Mouse (Mus musculus) forebrain, embryonic 16.5 days (tissue): ENCODE measurements around the gene Mettl3. TPM values are rescaled to one million over a fixed set of nuclear protein-coding genes. Genes with fewer than 3 reads are reported as not detected.

ENCODE experiments used
- ATAC-seq: fragments of 200-750 bp; cut with Nextera tagmentation; 2 replicates; pipeline ENCODE4 v1.8.0; 2017; ENCODE audit warnings: mild to moderate bottlenecking, moderate library complexity
- H3K27ac ChIP-seq: fragments of 300-500 bp; sonication (generic); 2 replicates; pipeline ENCODE4 v1.5.1; 2014; ENCODE audit warnings: low read length, control low read depth
- H3K27me3 ChIP-seq: fragments of 300-500 bp; sonication (generic); replicated peaks from 2 replicates; pipeline ENCODE4 v1.6.1; 2014; ENCODE audit warnings: low read length; ENCODE audit not compliant: control insufficient read depth, insufficient read depth
- H3K36me3 ChIP-seq: fragments of 300-500 bp; sonication (generic); 2 replicates; pipeline ENCODE4 v1.6.1; 2014; ENCODE audit not compliant: control insufficient read depth, insufficient read depth
- H3K4me1 ChIP-seq: fragments of 300-500 bp; sonication (generic); replicated peaks from 2 replicates; pipeline ENCODE4 v1.6.1; 2014; ENCODE audit warnings: low read length; ENCODE audit not compliant: control insufficient read depth, insufficient read depth
- H3K4me2 ChIP-seq: fragments of 300-500 bp; sonication (generic); 2 replicates; pipeline ENCODE4 v1.6.1; 2014; ENCODE audit warnings: mild to moderate bottlenecking, low read length, control low read depth
- H3K4me3 ChIP-seq: fragments of 300-500 bp; sonication (generic); replicated peaks from 2 replicates; pipeline ENCODE4 v1.5.1; 2014; ENCODE audit warnings: mild to moderate bottlenecking, low read length, control low read depth
- H3K9ac ChIP-seq: fragments of 300-500 bp; sonication (generic); replicated peaks from 2 replicates; pipeline ENCODE4 v1.6.1; 2014; ENCODE audit warnings: low read depth, low read length, control low read depth
- H3K9me3 ChIP-seq: fragments of 300-500 bp; sonication (generic); 2 replicates; pipeline ENCODE4 v1.6.1; 2016; ENCODE audit warnings: low read length; ENCODE audit not compliant: control insufficient read depth
- WGBS: fragments of 180-500 bp; shearing (Covaris S2); extraction: QIAGEN DNeasy Blood & Tissue Kit; methylation state at CpG from one replicate; pipeline ENCODE4 v1.1.7; 2014; 5-methylcytosine and 5-hydroxymethylcytosine counted together
- polyA plus RNA-seq: library from polyadenylated mRNA; unstranded; fragments of >200 nt; fragmentation: Nextera tagmentation; extraction: Ambion mirVana; gene quantifications from 2 replicates; pipeline ENCODE4 v1.2.1, GENCODE M21; 2015

Gene Mettl3
- polyA plus RNA-seq, 1 experiment from 2014 or later: 55.7 TPM

- Histone ChIP-seq H3K4me2 (peak overlapping the region; percentile 88), H3K4me3 (peak overlapping the region; percentile 86), H3K27ac (peak overlapping the region; percentile 96), H3K9me3 (no peaks in the 10 kb centered on the region), H3K27me3 (no peaks in the 10 kb centered on the region), H3K36me3 (no peaks in the 10 kb centered on the region), H3K9ac (peak overlapping the region; percentile 93), H3K4me1 (peaks cover 11% of the 10 kb centered on the region)
- 8% methylated on average over 18 of the region's 18 CpGs for whole genome bisulfite sequencing
- no peak for ATAC-seq
Measured at GRCm38 (mm10) chr14:52256311-52257175, 48.4 kb downstream of the Mettl3 start.

GRCm38 (mm10) chr14:52246129-52246528 lies 58.8 kb downstream of the Mettl3 start:
- no peak for ATAC-seq

More at GRCm38 (mm10) chr14:52246129-52246528, 58.8 kb downstream of the Mettl3 start:
- Histone ChIP-seq H3K27ac (no peak overlapping the region), H3K9me3 (no peaks in the 10 kb centered on the region), H3K9ac (no peak overlapping the region), H3K36me3 (no peaks in the 10 kb centered on the region), H3K27me3 (no peaks in the 10 kb centered on the region), H3K4me1 (peaks cover 12% of the 10 kb centered on the region), H3K4me2 (no peak overlapping the region), H3K4me3 (no peak overlapping the region)
- 85% methylated on average over 4 of the region's 4 CpGs for WGBS

Other genes with a start within 250 kb of the Mettl3 start
- 655 and 693 TPM in 2 replicates for gene Hnrnpc, start 201.1 kb downstream of the Mettl3 start, polyA plus RNA-seq
- 48.2 and 54.5 TPM in 2 replicates for gene Rpgrip1, start 194.4 kb downstream of the Mettl3 start, polyA plus RNA-seq
- 55.8 and 67.3 TPM in 2 replicates for gene Supt16, start 107.7 kb downstream of the Mettl3 start, polyA plus RNA-seq
- gene Chd8, start 47.3 kb downstream of the Mettl3 start, polyA plus RNA-seq: 37.4 and 42.4 TPM in 2 replicates
- 52.1 and 60.2 TPM in 2 replicates for gene Tox4, start 26.0 kb downstream of the Mettl3 start, polyA plus RNA-seq
- 54.9 and 56.8 TPM in 2 replicates for gene Rab2b, start 25.6 kb downstream of the Mettl3 start, polyA plus RNA-seq
- gene Sall2, start 23.6 kb upstream of the Mettl3 start, polyA plus RNA-seq: 31.0 and 34.7 TPM in 2 replicates
- not detected in 2 replicates for gene Olfr1513, start 51.3 kb upstream of the Mettl3 start, polyA plus RNA-seq
- not detected in 2 replicates for gene Olfr1512, start 74.0 kb upstream of the Mettl3 start, polyA plus RNA-seq
- gene Olfr1511, start 92.3 kb upstream of the Mettl3 start, polyA plus RNA-seq: not detected in 2 replicates
- not detected in 2 replicates for gene Olfr1510, start 109.2 kb upstream of the Mettl3 start, polyA plus RNA-seq
- not detected in 2 replicates for gene Olfr1509, start 137.9 kb upstream of the Mettl3 start, polyA plus RNA-seq
- not detected in 2 replicates for gene Olfr1508, start 162.4 kb upstream of the Mettl3 start, polyA plus RNA-seq
- gene Olfr1507, start 190.6 kb upstream of the Mettl3 start, polyA plus RNA-seq: not detected in 2 replicates